Comparison of ENCODE assay signal across 23 mouse cellular contexts in genomic region chr9:50535930-50536329, GRCm38 (mm10). TPM values are rescaled to one million over a fixed set of nuclear protein-coding genes. Genes with fewer than 3 reads are reported as not detected.
DNase-seq lines count a peak whose midpoint lies in the region; ATAC-seq and TF ChIP-seq lines count a peak whose summit lies in the region.
"Had no signal": no experiment of that assay in that cellular context is flagged by ENCODE, and none has a peak within 500 bp of the region (broad histone marks: within the 10 kb centered on the region; RNA-seq: fewer than 3 reads in every experiment).

No protein-coding gene starts in this region.

- no peaks in the 10 kb centered on the region for H3K9me3 ChIP-seq in lung, postnatal 0 days (ENCODE audit: low read length)
- H3K9me3 ChIP-seq in stomach, postnatal 0 days (ENCODE audit: control insufficient read depth, low read length): no peaks in the 10 kb centered on the region
- H3K9me3 ChIP-seq: forebrain, embryonic 13.5 days; heart, embryonic 13.5 days; hindbrain, embryonic 15.5 days; midbrain, embryonic 13.5 days; neural tube, embryonic 13.5 days had no signal

- DNase-seq in kidney, adult 9 months: peak; percentile 51
- no peak for DNase-seq in kidney, postnatal 14 days
- peak; percentile 30 for DNase-seq in urinary bladder, postnatal 14 days (ENCODE audit: low spot score)
- no peak for DNase-seq in urinary bladder, postnatal 25 days (ENCODE audit: low spot score)
- peak; percentile 33 for DNase-seq in lung, postnatal 0 days (ENCODE audit: low spot score)
- peak; percentile 67 for DNase-seq in stomach, postnatal 0 days (ENCODE audit: low spot score)
- DNase-seq in thymus, adult 18-20 months: no peak
- DNase-seq: cerebellum, adult 11-12 months; cerebellum, postnatal 36 days; heart, adult 18-20 months; kidney, adult 18-20 months; layer of hippocampus, adult 9-11 months; lung, embryonic 14.5 days had no signal

- H3K27ac ChIP-seq in lung, postnatal 0 days (ENCODE audit: low read length): no peak overlapping the region
- H3K27ac ChIP-seq in stomach, postnatal 0 days (replicated peaks): 0 out of 2 replicates have a peak overlapping the region, but pooled peaks have one; percentile 9
- H3K27ac ChIP-seq: forebrain, embryonic 13.5 days; heart, embryonic 13.5 days; hindbrain, embryonic 15.5 days; midbrain, embryonic 13.5 days; neural tube, embryonic 13.5 days had no signal

- no peaks in the 10 kb centered on the region for H3K27me3 ChIP-seq in lung, postnatal 0 days (replicated peaks; ENCODE audit: insufficient read depth, low read length)
- H3K27me3 ChIP-seq in stomach, postnatal 0 days (ENCODE audit: control insufficient read depth, insufficient read depth, low read length): no peaks in the 10 kb centered on the region
- H3K27me3 ChIP-seq: forebrain, embryonic 13.5 days; heart, embryonic 13.5 days; hindbrain, embryonic 15.5 days; midbrain, embryonic 13.5 days; neural tube, embryonic 13.5 days; Patski had no signal

- no peaks in the 10 kb centered on the region for H3K4me1 ChIP-seq in lung, postnatal 0 days (ENCODE audit: insufficient read depth, low read depth, low read length)
- H3K4me1 ChIP-seq in stomach, postnatal 0 days (replicated peaks; ENCODE audit: control insufficient read depth, insufficient read depth): no peaks in the 10 kb centered on the region
- H3K4me1 ChIP-seq: heart, embryonic 13.5 days; hindbrain, embryonic 15.5 days; midbrain, embryonic 13.5 days; neural tube, embryonic 13.5 days had no signal

- H3K9ac ChIP-seq in lung, postnatal 0 days (replicated peaks; ENCODE audit: low read depth): no peak overlapping the region
- no peak overlapping the region for H3K9ac ChIP-seq in stomach, postnatal 0 days (ENCODE audit: low read length)
- H3K9ac ChIP-seq: forebrain, embryonic 13.5 days; heart, embryonic 13.5 days; hindbrain, embryonic 15.5 days; lung, embryonic 14.5 days; midbrain, embryonic 13.5 days; neural tube, embryonic 13.5 days had no signal

- ATAC-seq in lung, postnatal 0 days: no peak
- peak; percentile 50 for ATAC-seq in stomach, postnatal 0 days (ENCODE audit: low FRiP score, low TSS enrichment)
- ATAC-seq: forebrain, embryonic 13.5 days; midbrain, embryonic 13.5 days; Patski had no signal

- no peak overlapping the region for H3K4me3 ChIP-seq in lung, postnatal 0 days (ENCODE audit: low read depth, low read length)
- no peak overlapping the region for H3K4me3 ChIP-seq in stomach, postnatal 0 days (ENCODE audit: low read depth, low read length)
- H3K4me3 ChIP-seq: forebrain, embryonic 13.5 days; heart, embryonic 13.5 days; hindbrain, embryonic 15.5 days; midbrain, embryonic 13.5 days; neural tube, embryonic 13.5 days had no signal

- TF ChIP-seq EP300 in lung, postnatal 0 days (IDR thresholded peaks at IDR 0.05): no peak
- no peak for TF ChIP-seq EP300 in stomach, postnatal 0 days (optimal IDR thresholded peaks at IDR 0.05)

- 54% methylated on average over 5 of the region's 5 CpGs for WGBS in lung, postnatal 0 days
- 36% methylated on average over 5 of the region's 5 CpGs for WGBS in stomach, postnatal 0 days

- TF ChIP-seq CTCF in lung, postnatal 0 days (IDR thresholded peaks at IDR 0.05): no peak
- no peak for TF ChIP-seq CTCF in stomach, postnatal 0 days (IDR thresholded peaks at IDR 0.05; ENCODE audit: low read depth)

- H3K4me2 ChIP-seq in lung, postnatal 0 days (replicated peaks; ENCODE audit: low read depth, low read length): no peak overlapping the region
- no peak overlapping the region for H3K4me2 ChIP-seq in stomach, postnatal 0 days (replicated peaks; ENCODE audit: low read depth)
- H3K4me2 ChIP-seq: forebrain, embryonic 13.5 days; heart, embryonic 13.5 days; hindbrain, embryonic 15.5 days; lung, embryonic 14.5 days; midbrain, embryonic 13.5 days; neural tube, embryonic 13.5 days had no signal

- no peaks in the 10 kb centered on the region for H3K36me3 ChIP-seq in lung, postnatal 0 days (ENCODE audit: insufficient read depth, low read length)
- H3K36me3 ChIP-seq in stomach, postnatal 0 days (ENCODE audit: control insufficient read depth, insufficient read depth, low read length): no peaks in the 10 kb centered on the region
- H3K36me3 ChIP-seq: heart, embryonic 13.5 days; hindbrain, embryonic 15.5 days; midbrain, embryonic 13.5 days; neural tube, embryonic 13.5 days had no signal

RNA-seq across cellular contexts. Expression of gene Pts, which starts 7.4 kb away (rescaled TPM):
- 76.0 and 79.4 TPM in 2 replicates for polyA plus RNA-seq in lung, postnatal 0 days (2015; fragmentation: Nextera tagmentation; extraction: Ambion mirVana)
- 83.8 and 87.0 TPM in 2 replicates for polyA plus RNA-seq in stomach, postnatal 0 days (2015; fragmentation: Nextera tagmentation; extraction: Ambion mirVana)

RNA-seq across cellular contexts. Expression of gene Il18, which starts 18.7 kb away (rescaled TPM):
- 26.8 and 29.3 TPM in 2 replicates for polyA plus RNA-seq in lung, postnatal 0 days (2015; fragmentation: Nextera tagmentation; extraction: Ambion mirVana)
- 290 and 317 TPM in 2 replicates for polyA plus RNA-seq in stomach, postnatal 0 days (2015; fragmentation: Nextera tagmentation; extraction: Ambion mirVana)

RNA-seq across cellular contexts. Expression of gene Bco2, which starts 19.1 kb away (rescaled TPM):
- 0.19 and 0.39 TPM in 2 replicates for polyA plus RNA-seq in lung, postnatal 0 days (2015; fragmentation: Nextera tagmentation; extraction: Ambion mirVana)
- polyA plus RNA-seq in stomach, postnatal 0 days (2015; fragmentation: Nextera tagmentation; extraction: Ambion mirVana): 4.7 and 5.3 TPM in 2 replicates
- polyA plus RNA-seq: heart, embryonic 13.5 days had no signal

RNA-seq across cellular contexts. Expression of gene Tex12, which starts 25.2 kb away (rescaled TPM):
- polyA plus RNA-seq in lung, postnatal 0 days (2015; fragmentation: Nextera tagmentation; extraction: Ambion mirVana): not detected in 2 replicates
- polyA plus RNA-seq in stomach, postnatal 0 days (2015; fragmentation: Nextera tagmentation; extraction: Ambion mirVana): not detected in 2 replicates
- polyA plus RNA-seq: forebrain, embryonic 13.5 days; frontal cortex, adult 2 months; heart, embryonic 13.5 days; limb, embryonic 11.5 days; lung, embryonic 14.5 days; neural tube, embryonic 13.5 days; Patski; spleen, adult 2 months; stomach, embryonic 14.5 days had no signal

RNA-seq across cellular contexts. Expression of gene Plet1, which starts 41.6 kb away (rescaled TPM):
- polyA plus RNA-seq in lung, postnatal 0 days (2015; fragmentation: Nextera tagmentation; extraction: Ambion mirVana): 53.8 and 60.8 TPM in 2 replicates
- polyA plus RNA-seq in stomach, postnatal 0 days (2015; fragmentation: Nextera tagmentation; extraction: Ambion mirVana): 76.4 and 79.7 TPM in 2 replicates
- polyA plus RNA-seq: forebrain, embryonic 13.5 days had no signal

Comparison
In these comparisons a context has a peak if more than half of its experiments do, and no peak if none do; other contexts are left out.
1. DNase-seq: peak in kidney, adult 9 months (single experiment), urinary bladder, postnatal 14 days (single experiment), lung, postnatal 0 days (single experiment) and stomach, postnatal 0 days (single experiment); none in kidney, postnatal 14 days (single experiment), urinary bladder, postnatal 25 days (single experiment) and thymus, adult 18-20 months (0 of 2).